Mouse (Mus musculus) small intestine, adult 2 months (tissue): ENCODE measurements around the gene Pnkp.

ENCODE experiments used
- CTCF ChIP-seq: fragments of 200-500 bp; IDR thresholded peaks from 2 replicates; pipeline ENCODE4 v1.5.1; 2012; ENCODE audit warnings: low read depth, mild to moderate bottlenecking, control low read depth, inconsistent platforms, low read length, moderate library complexity, mixed read lengths; ENCODE audit not compliant: insufficient replicate concordance, insufficient read length; ENCODE audit errors: extremely low read depth
- POLR2A ChIP-seq: fragments of 200-500 bp; IDR thresholded peaks from 2 replicates; pipeline ENCODE4 v1.6.1; 2012; ENCODE audit warnings: low read depth, mild to moderate bottlenecking, control low read depth, inconsistent platforms, low read length, moderate library complexity

DNA sequence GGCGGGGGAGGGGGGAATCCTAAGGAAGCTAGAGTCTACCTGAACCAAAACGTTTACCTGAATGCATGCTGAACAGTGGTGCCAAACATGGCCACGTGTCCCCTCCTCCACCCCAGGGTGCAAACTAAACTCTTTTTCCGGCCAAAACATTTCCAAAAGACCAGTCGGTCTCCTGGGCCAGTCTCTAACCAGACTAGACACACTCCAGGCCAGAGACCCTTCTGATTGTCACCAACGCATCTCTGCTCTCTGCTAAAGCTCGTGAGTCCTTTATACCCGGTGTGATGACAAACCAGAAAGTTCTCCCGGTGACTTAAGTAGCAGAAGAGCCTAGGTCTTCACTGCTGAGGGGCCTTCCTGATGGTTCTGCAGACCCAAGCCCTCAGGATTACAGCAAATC, 10.9 kb downstream of the Pnkp start:
- no peak for TF ChIP-seq CTCF
- TF ChIP-seq POLR2A = no peak
